Mouse (Mus musculus): ENCODE results near the gene Timp2.

Timp2 gene

DNA sequence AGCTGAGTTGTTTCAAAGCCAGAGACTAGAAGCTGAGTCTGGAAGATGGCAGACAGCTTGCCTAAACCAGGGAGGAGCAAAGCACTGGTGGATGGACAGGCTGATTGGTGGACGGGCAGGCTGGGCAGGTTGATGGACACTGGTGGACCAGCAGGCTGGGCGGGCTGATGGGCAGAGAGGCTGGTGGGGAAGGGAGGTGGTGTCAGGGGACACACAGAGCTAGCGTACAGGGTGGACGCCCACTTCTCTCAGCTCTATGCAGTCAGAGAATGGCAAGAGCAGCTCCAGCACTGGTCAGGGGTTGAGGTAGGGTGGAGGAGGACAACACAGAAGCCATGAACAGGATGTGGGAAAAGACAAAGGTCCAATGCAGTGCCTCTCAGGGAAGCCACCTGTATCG is 13.7 kb upstream of the Timp2 start:
- in situ Hi-C loops (cut with MboI): no loop called here

DNA sequence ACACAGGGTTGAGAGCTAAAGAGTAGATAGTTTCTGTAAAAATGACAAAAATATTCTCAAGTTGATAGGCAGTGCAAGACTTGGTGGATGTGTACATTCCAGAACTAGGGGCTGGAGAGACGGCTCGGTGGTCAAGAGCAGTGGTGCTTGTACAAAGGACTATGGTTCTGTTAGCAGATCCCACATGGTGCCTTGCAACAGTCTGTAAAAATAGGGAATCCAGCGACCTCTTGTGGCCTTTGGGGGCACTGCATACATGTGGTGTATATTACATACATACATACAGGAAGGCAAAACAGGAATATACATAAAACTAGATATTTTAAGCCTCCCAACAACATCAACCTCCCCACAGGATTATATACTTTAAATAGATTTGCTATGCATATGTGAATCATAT is 12.8 kb upstream of the Timp2 start:
- in situ Hi-C loops (cut with MboI): no loop called here

- in situ Hi-C loops (cut with MboI): no loop called here
Measured at GRCm38 (mm10) chr11:118366559-118366958, 11.0 kb upstream of the Timp2 start.

DNA sequence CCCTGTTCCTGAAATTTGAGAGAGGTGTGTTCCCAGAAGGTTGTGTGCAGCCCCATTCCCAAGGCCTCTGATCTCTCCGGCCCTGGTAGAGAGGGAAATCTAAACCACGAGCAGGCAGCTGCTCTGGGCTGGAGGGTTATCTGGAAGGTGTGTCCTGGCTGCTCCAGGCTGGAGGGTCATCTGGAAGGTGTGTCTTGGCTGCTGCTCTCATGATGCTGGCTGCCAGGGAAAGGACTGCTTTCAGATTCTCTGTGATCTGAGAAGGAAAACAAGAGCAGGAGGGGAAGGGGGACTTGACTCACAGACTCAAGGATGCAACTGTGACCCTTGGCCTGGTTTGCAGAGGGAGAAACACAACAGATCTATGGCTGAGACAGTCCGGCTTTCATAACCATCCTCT is 10.6 kb upstream of the Timp2 start:
- in situ Hi-C loops (cut with MboI): no loop called here

- in situ Hi-C loops (cut with MboI): no loop called here
Measured at GRCm38 (mm10) chr11:118365171-118365570, 9.6 kb upstream of the Timp2 start.

- in situ Hi-C loops (cut with MboI): no loop called here
Measured at GRCm38 (mm10) chr11:118364021-118364420, 8.5 kb upstream of the Timp2 start.

DNA sequence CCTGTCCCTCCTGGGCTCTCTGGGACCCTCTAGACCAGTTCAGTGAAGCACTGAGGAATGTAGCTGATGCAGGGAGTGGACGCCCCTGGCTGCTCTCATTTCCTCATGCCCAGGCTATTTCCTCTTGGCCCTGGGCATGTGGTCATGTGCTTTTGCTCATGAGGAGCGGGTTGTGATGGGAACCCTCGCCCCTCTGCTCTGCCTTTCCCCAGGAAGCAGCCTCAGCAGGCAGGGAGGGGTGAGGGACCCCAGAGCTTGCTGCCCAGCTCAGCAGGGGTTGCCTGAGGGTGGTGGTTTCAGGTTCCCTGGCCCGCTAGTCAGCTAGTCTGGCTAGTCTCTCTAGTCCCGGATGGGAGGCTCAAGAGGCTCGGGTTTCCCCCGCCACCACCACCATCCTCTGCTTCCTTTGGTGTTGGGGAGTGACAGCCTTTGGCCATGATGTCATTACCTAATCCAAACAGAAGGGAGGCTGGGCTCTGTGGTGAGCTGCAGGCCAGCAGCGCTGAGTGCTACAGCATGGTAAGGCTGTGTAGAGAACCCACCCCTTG is 7.5 kb upstream of the Timp2 start:
- in situ Hi-C loops (cut with MboI): no loop called here

DNA sequence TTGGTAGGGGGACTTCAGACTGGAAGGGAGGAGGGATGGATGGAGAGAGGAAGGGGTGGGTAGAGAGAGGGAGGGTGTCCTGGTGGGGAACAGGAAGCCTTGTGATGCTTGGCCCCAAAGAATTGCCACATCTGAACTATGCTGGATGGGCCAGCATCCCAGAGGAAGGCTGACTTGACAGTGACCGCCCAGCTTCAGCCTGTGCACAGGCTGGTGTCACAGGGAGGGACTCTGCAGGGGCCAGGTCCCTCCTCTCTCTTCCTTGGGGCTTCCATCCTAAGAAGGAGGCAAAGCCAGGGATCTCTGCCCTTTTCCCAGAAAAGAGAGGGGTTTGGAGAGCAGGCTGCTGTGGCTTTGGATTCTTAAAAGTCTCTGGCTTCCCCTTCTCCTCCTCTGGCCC is 7.0 kb upstream of the Timp2 start:
- in situ Hi-C loops (cut with MboI): no loop called here

- in situ Hi-C loops (cut with MboI): no loop called here
Measured at GRCm38 (mm10) chr11:118360907-118361341, 5.4 kb upstream of the Timp2 start.

DNA sequence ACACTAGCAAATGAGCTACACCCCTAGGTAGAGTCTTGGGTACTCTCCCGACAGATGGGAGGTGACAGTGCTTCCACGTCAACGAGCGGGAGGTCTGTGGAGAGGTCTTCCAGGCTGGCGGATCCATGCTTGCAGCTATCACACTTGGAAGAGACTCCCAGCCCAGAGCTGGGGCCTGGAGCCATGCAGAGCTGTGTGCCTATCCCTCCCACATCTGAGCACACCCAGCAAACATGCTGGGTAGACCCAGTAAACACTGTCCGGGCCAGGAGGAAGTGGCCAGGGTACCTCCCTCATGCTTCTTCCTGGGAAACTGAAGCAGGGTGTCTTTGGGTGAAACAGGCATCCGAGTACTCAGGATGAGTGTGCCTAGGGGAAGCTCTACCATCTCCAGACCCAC is 5.0 kb upstream of the Timp2 start:
- in situ Hi-C loops (cut with MboI): no loop called here

DNA sequence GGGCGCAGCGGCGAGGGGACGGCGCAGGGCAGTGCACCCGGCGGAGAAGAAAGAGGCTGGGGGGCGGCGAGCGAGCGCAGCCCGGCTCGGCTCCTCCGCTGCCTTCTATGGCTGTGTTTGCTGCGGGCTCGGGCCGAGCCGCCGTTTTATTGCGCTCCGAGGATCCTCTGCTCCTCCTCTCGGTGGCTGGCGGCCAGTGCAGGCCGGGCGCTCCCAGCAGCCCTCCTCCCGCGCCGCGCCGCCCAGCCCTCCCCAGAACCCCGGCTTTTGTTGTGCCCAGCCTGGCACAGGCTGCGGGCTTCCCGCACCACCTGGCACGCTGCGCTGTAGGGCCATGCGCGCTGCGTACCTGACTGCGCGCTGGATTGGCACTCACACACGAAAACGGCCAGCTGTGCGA is 335 bp downstream of the Timp2 start:
- in situ Hi-C loops (cut with MboI): no loop called here

GRCm38 (mm10) chr11:118354636-118355191 is 826 bp downstream of the Timp2 start:
- in situ Hi-C loops (cut with MboI): no loop called here

DNA sequence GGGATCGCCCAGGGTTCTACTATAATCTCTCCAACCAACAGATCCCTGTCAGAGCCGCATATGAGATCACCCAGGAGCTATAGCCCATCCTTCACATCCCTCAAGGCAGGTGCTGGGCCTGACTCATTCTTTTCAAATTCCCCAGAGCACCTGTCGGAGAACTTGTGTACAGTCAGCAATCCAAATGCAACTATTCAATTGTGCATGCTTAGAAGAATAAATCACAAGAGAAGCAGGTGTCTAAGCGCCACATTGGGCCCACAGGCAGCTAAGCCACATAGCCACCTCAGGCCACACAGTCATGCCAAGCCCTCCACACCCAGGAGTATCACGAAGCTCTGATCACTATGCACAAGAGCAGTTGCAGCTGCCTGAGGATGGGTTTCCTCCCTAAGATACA is 6.0 kb downstream of the Timp2 start:
- in situ Hi-C loops (cut with MboI): no loop called here

GRCm38 (mm10) chr11:118348877-118349276 is 6.7 kb downstream of the Timp2 start:
- in situ Hi-C loops (cut with MboI): no loop called here

DNA sequence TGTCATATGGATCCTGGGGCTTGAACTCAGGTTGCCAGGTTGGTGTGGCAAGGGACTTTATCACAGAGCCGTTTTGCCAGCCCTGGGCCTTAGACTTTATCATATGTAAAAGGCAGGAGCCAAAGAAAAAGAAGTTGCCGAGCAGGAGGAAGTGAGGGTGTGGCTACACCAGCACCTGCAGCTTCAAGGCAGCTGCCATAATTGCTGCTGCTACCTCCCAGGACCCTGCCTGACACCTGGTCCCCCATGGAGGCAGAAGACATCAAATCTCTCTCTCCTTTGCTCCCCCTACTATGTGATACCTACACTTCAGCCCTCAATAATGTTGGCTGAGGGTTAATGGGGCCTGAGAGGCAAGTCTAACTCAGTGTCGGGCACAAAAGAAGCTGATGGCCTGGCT is 7.1 kb downstream of the Timp2 start:
- in situ Hi-C loops (cut with MboI): no loop called here

DNA sequence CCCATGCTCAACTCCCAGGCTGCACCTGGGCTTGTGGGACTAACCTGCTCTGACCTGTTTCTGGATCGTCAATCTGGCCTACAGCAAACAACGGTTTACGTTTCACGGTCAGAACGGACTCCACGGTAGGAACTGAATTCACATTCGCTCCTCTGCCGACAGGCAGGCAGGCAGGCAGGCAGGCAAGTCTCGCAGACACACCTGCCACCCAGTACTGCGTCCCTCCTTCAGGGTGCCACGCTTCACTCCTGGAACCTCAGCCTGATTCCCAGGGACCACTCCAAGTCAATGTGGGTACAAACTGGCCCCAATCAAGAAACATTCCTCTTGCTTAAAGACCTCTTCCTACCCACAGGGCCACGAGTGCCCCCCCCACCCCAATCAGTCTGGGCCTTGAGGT is 7.6 kb downstream of the Timp2 start:
- in situ Hi-C loops (cut with MboI): no loop called here

DNA sequence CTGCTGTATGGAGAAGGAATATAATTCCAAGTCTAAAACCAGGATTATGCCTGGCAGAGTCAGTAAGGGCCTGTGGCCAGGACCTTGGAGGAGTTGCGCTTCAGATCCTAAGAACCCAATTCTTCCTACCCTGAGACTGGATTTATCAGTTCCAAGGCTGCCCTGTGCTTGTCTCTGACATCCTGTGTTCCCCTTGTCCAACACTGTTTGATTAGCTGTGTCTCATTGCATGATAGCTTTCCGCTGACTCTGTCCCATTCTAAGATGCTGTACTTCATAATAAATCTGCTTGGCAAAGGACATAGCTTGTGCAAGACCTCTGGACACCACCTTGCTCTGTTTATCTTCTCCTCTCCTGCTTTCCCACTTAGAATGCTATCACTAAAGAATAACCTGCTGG is 8.1 kb downstream of the Timp2 start:
- in situ Hi-C loops (cut with MboI): no loop called here

- in situ Hi-C loops (cut with MboI): no loop called here
Measured at GRCm38 (mm10) chr11:118346395-118347096, 9.0 kb downstream of the Timp2 start.

DNA sequence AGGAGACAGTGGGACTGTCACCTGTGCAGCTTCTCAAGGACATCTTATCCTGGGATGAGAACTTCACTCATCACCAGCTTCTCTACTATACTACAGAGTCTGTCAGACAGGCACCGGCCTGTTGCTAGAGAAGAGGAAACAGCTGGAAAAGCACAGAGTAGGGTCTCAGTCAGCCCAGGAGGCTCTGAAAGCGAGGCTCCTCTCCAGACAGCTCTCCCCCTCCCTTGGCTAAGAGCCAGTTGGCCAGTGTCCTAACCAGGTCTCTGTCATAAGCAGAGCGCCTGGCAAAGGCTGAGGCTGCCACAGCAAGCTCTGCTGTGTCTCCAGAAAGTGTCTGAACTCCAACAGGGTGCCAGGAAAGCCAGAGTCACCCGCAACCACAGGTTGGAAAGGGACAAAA is 9.8 kb downstream of the Timp2 start:
- in situ Hi-C loops (cut with MboI): no loop called here

GRCm38 (mm10) chr11:118343629-118344028 is 11.9 kb downstream of the Timp2 start:
- in situ Hi-C loops (cut with MboI): no loop called here

DNA sequence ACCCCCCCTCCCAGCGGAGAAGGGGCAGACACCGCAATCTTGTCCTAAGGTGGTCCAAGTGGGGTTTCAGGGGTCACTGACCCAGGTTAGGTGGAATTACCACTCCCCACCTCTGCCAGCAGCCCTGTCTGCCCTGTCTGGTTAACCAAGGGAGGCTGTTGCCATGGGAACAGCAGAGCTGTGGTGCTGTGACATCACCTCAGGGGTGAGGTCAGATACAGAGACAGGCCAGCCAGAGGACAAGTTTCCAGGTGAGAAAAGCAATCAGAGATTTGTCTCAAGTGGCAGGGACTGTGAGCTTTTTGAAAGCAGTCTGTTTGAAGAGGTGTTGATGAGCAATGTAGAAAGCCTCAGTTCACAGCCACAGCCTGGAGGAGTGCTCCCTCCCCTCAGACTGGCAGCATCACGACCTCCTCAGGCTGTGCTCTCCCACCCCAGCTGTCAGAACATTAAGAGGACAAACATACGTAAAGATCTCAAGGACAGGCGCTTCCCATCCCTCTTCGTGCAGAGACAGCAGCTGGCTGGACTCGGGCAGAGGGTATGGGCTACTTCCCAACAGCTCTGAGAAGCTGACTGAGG is 13.0 kb downstream of the Timp2 start, which contains the start of gene Cep295nl:
Gene Cep295nl, minus strand, starts transcription at position 101 of the 582 bp plus-strand sequence.
- in situ Hi-C loops (cut with MboI): no loop called here

DNA sequence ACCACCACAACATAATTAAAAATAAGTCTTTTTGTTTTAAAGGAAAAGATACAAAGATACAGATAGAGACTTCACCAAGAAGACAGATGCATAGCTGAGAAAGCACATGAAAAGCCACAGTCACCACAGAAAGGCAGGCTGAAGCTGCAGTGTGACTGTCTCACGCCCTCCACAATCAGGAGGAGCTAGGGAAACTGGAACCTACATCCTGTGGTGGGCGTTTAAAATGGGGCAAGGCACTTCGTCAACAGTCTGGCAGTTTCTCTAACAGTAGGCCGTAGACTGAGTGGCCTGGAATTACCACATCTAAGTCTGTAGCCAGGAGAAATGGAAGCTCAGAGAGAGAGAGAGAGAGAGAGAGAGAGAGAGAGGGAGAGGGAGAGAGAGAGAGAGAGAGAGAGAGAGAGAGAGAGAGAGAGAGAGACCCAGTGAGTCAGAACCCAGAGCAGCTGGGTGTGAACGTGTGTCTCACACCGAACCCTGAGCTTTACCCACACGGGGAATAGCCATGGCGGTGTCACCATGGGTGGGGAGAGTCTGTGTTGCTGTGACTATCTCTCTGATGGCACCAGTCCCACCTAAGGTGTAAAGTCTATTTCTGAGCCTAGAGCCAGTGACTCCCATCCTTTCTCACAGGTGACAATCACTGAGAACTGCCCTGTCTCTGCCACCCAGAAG is 17.9 kb downstream of the Timp2 start:
- in situ Hi-C loops (cut with MboI): no loop called here

- in situ Hi-C loops (cut with MboI): no loop called here
Measured at GRCm38 (mm10) chr11:118333431-118333830, 22.1 kb downstream of the Timp2 start.

Data from mature B cell (primary cell).